Mouse (Mus musculus): ENCODE measurements around the gene Tnrc6a. TPM values are rescaled to one million over a fixed set of nuclear protein-coding genes. Genes with fewer than 3 reads are reported as not detected.

The Tnrc6a gene
- total and polyA plus RNA-seq, 3 experiments = 15.3 to 34.5 TPM; not detected in 1

GRCm38 (mm10) chr7:123084180-123084691, 39.4 kb upstream of the Tnrc6a start:
- TF ChIP-seq SMC3 (IDR thresholded peaks at IDR 0.05; ENCODE audit: low read depth, low read length) (no peak), RCOR1 (IDR thresholded peaks at IDR 0.05; ENCODE audit: low read depth, low read length) (no peak), BHLHE40 (IDR thresholded peaks at IDR 0.05; ENCODE audit: borderline replicate concordance, low read depth, low read length) (no peak), MAZ (IDR thresholded peaks at IDR 0.05; ENCODE audit: low read depth, low read length) (no peak), MAX (IDR thresholded peaks at IDR 0.05; ENCODE audit: low read length) (no peak), E2F4 (IDR thresholded peaks at IDR 0.05; ENCODE audit: borderline replicate concordance, low read depth, low read length) (no peak), USF2 (IDR thresholded peaks at IDR 0.05; ENCODE audit: borderline replicate concordance in 1 of 2, insufficient read depth in 1 of 2, low read depth in 1 of 2, low read length in 2 of 2) (no peak), JUND (IDR thresholded peaks at IDR 0.05; ENCODE audit: low read depth, low read length) (no peak), USF1 (IDR thresholded peaks at IDR 0.05; ENCODE audit: low read depth, low read length) (no peak), TCF12 (IDR thresholded peaks at IDR 0.05; ENCODE audit: low read depth, low read length) (no peak), CHD2 (IDR thresholded peaks at IDR 0.05; ENCODE audit: low read length) (no peak), ETS1 (IDR thresholded peaks at IDR 0.05; ENCODE audit: low read depth, low read length) (no peak), EP300 (IDR thresholded peaks at IDR 0.05; ENCODE audit: low read depth in 1 of 2, low read length in 2 of 2) (no peak), MEF2A (IDR thresholded peaks at IDR 0.05; ENCODE audit: extremely low read depth, insufficient replicate concordance, low read depth, low read length, poor library complexity, severe bottlenecking) (no peak), HCFC1 (IDR thresholded peaks at IDR 0.05; ENCODE audit: low read depth, low read length) (no peak), RAD21 (IDR thresholded peaks at IDR 0.05; ENCODE audit: low read depth, low read length) (no peak), ZKSCAN1 (IDR thresholded peaks at IDR 0.05; ENCODE audit: low read depth, low read length) (no peak), GATA1 (IDR thresholded peaks at IDR 0.05; ENCODE audit: low read depth, low read length) (no peak), UBTF (IDR thresholded peaks at IDR 0.05; ENCODE audit: borderline replicate concordance, insufficient read depth, low read depth, low read length) (no peak)
- Histone ChIP-seq H3K36me3 (ENCODE audit: control insufficient read depth in 1 of 2, insufficient read depth in 2 of 2, low read length in 2 of 2) (no peaks in the 10 kb centered on the region), H3K27me3 (ENCODE audit: control insufficient read depth in 1 of 2, insufficient read depth in 2 of 2, low read length in 2 of 2) (peaks cover 0 to 3% of the 10 kb centered on the region in 2 experiments; a peak in 2 of 4 replicates), H3K27ac (ENCODE audit: control insufficient read depth, low read depth, low read length) (no peak overlapping the region), H3K4me3 (ENCODE audit: control insufficient read depth in 1 of 2, insufficient read depth in 1 of 2, low read depth in 2 of 2, low read length in 2 of 2) (no peak overlapping the region), H3K9ac (ENCODE audit: control insufficient read depth, low read depth, low read length, poor library complexity, severe bottlenecking) (no peak overlapping the region), H3K9me3 (replicated peaks; ENCODE audit: insufficient read depth, low read length) (no peaks in the 10 kb centered on the region), H3K4me1 (ENCODE audit: control insufficient read depth in 1 of 2, insufficient read depth in 2 of 2, low read length in 2 of 2) (no peaks in the 10 kb centered on the region), H3K79me2 (ENCODE audit: control insufficient read depth, insufficient read depth, low read length, poor library complexity) (no peaks in the 10 kb centered on the region)
- DNase-seq (ENCODE audit: low read depth, low spot score) = no peak

GRCm38 (mm10) chr7:123084708-123085107, 39.0 kb upstream of the Tnrc6a start:
- TF ChIP-seq EP300 (IDR thresholded peaks at IDR 0.05; ENCODE audit: low read depth in 1 of 2, low read length in 2 of 2) = no peak
- TF ChIP-seq NRF1 (IDR thresholded peaks at IDR 0.05; ENCODE audit: insufficient read depth, low read depth, low read length, poor library complexity, severe bottlenecking) = no peak
- no peak for TF ChIP-seq CHD1 (IDR thresholded peaks at IDR 0.05; ENCODE audit: low read depth, low read length)
- no peak for TF ChIP-seq CTCF (IDR thresholded peaks at IDR 0.05 in 2 of 3, conservative IDR thresholded peaks at IDR 0.05 in 1 of 3; ENCODE audit: control insufficient read depth in 1 of 3, insufficient read depth in 1 of 3, low read depth in 2 of 3, low read length in 3 of 3, poor library complexity in 1 of 3, severe bottlenecking in 1 of 3)
- no peak for TF ChIP-seq MAX (IDR thresholded peaks at IDR 0.05; ENCODE audit: low read length)
- no peak for TF ChIP-seq MAFK (IDR thresholded peaks at IDR 0.05; ENCODE audit: borderline replicate concordance, low read depth, low read length)
- TF ChIP-seq E2F4 (IDR thresholded peaks at IDR 0.05; ENCODE audit: borderline replicate concordance, low read depth, low read length) = no peak
- H3K9ac ChIP-seq (ENCODE audit: control insufficient read depth, low read depth, low read length, poor library complexity, severe bottlenecking) = no peak overlapping the region
- H3K27ac ChIP-seq (ENCODE audit: control insufficient read depth, low read depth, low read length) = no peak overlapping the region
- no peak for DNase-seq (ENCODE audit: low read depth, low spot score)
- H3K36me3 ChIP-seq (ENCODE audit: control insufficient read depth in 1 of 2, insufficient read depth in 2 of 2, low read length in 2 of 2) = no peaks in the 10 kb centered on the region
- no peaks in the 10 kb centered on the region for H3K4me1 ChIP-seq (ENCODE audit: control insufficient read depth in 1 of 2, insufficient read depth in 2 of 2, low read length in 2 of 2)
- H3K27me3 ChIP-seq (ENCODE audit: control insufficient read depth in 1 of 2, insufficient read depth in 2 of 2, low read length in 2 of 2) = peaks cover 0 to 3% of the 10 kb centered on the region in 2 experiments; a peak in 2 of 4 replicates
- no peak overlapping the region for H3K4me3 ChIP-seq (ENCODE audit: control insufficient read depth in 1 of 2, insufficient read depth in 1 of 2, low read depth in 2 of 2, low read length in 2 of 2)
- H3K79me2 ChIP-seq (ENCODE audit: control insufficient read depth, insufficient read depth, low read length, poor library complexity) = no peaks in the 10 kb centered on the region
- H3K9me3 ChIP-seq (replicated peaks; ENCODE audit: insufficient read depth, low read length) = no peaks in the 10 kb centered on the region

All from MEL (cell line).